Mouse (Mus musculus): ENCODE results near the gene Ankrd28. TPM values are rescaled to one million over a fixed set of nuclear protein-coding genes. Genes with fewer than 3 reads are reported as not detected.
A peak's percentile ranks its signal among the peaks of the same experiment; 100 is the strongest.

Gene Ankrd28
- polyA plus RNA-seq, 1 experiment: 11.6 TPM

DNA sequence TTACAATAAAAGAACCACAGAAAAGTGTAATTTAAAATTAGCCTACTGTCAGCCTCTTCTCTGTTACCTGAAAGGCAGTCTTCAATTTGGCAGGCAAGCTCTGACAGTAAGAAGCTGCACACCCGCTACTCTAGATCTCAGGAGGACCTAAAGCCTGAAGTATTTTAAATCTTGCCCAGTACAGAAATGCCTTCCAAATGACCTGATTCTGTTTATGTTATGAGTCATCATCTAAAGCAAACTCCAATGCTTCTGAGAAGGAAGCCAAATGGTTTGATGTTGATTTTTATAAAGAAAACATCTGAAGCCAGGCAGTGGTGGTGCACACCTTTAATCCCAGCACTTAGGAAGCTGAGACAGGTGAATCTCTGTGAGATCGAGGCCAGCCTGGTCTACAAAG lies 130.1 kb downstream of the Ankrd28 start:
- H3K79me3 ChIP-seq (ENCODE audit: low read depth): peaks cover 1% of the 10 kb centered on the region
- peaks cover 5% of the 10 kb centered on the region for H3K79me2 ChIP-seq (ENCODE audit: control insufficient read depth, insufficient read depth)
- peaks cover 88% of the 10 kb centered on the region for H3K36me3 ChIP-seq (ENCODE audit: control insufficient read depth, insufficient read depth)
- TF ChIP-seq CEBPB (IDR thresholded peaks at IDR 0.05; ENCODE audit: low read depth) (no peak), MYOD1 (IDR thresholded peaks at IDR 0.05; ENCODE audit: control insufficient read depth, insufficient read length, low read depth) (no peak), FOSL1 (IDR thresholded peaks at IDR 0.05; ENCODE audit: insufficient read depth, low read length, poor library complexity, severe bottlenecking) (peak; percentile 21), USF1 (IDR thresholded peaks at IDR 0.05; ENCODE audit: low read depth) (no peak)
- H3ac ChIP-seq (ENCODE audit: control insufficient read depth, insufficient read length, low read depth): no peak overlapping the region
- no peak overlapping the region for H3K4me3 ChIP-seq (ENCODE audit: insufficient read depth, poor library complexity, severe bottlenecking)
- no peaks in the 10 kb centered on the region for H3K27me3 ChIP-seq (ENCODE audit: control insufficient read depth, insufficient read depth, insufficient read length)

GRCm38 (mm10) chr14:31697755-31698154 lies 132.7 kb downstream of the Ankrd28 start:
- TF ChIP-seq CTCF (IDR thresholded peaks at IDR 0.05; ENCODE audit: control insufficient read depth, insufficient read depth, insufficient read length) (no peak), MYOD1 (IDR thresholded peaks at IDR 0.05; ENCODE audit: control insufficient read depth, insufficient read length, low read depth) (no peak), MAX (IDR thresholded peaks at IDR 0.05) (no peak), CEBPB (IDR thresholded peaks at IDR 0.05; ENCODE audit: low read depth) (no peak), USF1 (IDR thresholded peaks at IDR 0.05; ENCODE audit: low read depth) (no peak), FOSL1 (IDR thresholded peaks at IDR 0.05; ENCODE audit: insufficient read depth, low read length, poor library complexity, severe bottlenecking) (no peak), MYOG (IDR thresholded peaks at IDR 0.05; ENCODE audit: control insufficient read depth, extremely low read depth, insufficient read length) (no peak)
- Histone ChIP-seq H3K27me3 (ENCODE audit: control insufficient read depth, insufficient read depth, insufficient read length) (no peaks in the 10 kb centered on the region), H3ac (ENCODE audit: control insufficient read depth, insufficient read length, low read depth) (no peak overlapping the region), H3K36me3 (ENCODE audit: control insufficient read depth, insufficient read depth) (peaks cover 81% of the 10 kb centered on the region), H3K79me3 (ENCODE audit: low read depth) (peaks cover 1% of the 10 kb centered on the region), H3K79me2 (ENCODE audit: control insufficient read depth, insufficient read depth) (peaks cover 5% of the 10 kb centered on the region), H3K4me3 (ENCODE audit: insufficient read depth, poor library complexity, severe bottlenecking) (no peak overlapping the region)

GRCm38 (mm10) chr14:31697346-31697745 lies 133.1 kb downstream of the Ankrd28 start:
- Histone ChIP-seq H3K79me2 (ENCODE audit: control insufficient read depth, insufficient read depth) (peaks cover 5% of the 10 kb centered on the region), H3K79me3 (ENCODE audit: low read depth) (peaks cover 1% of the 10 kb centered on the region), H3K27me3 (ENCODE audit: control insufficient read depth, insufficient read depth, insufficient read length) (no peaks in the 10 kb centered on the region), H3ac (ENCODE audit: control insufficient read depth, insufficient read length, low read depth) (no peak overlapping the region), H3K36me3 (ENCODE audit: control insufficient read depth, insufficient read depth) (peaks cover 77% of the 10 kb centered on the region), H3K4me3 (ENCODE audit: insufficient read depth, poor library complexity, severe bottlenecking) (no peak overlapping the region)
- TF ChIP-seq MAX (IDR thresholded peaks at IDR 0.05) (no peak), CTCF (IDR thresholded peaks at IDR 0.05; ENCODE audit: control insufficient read depth, insufficient read depth, insufficient read length) (no peak), CEBPB (IDR thresholded peaks at IDR 0.05; ENCODE audit: low read depth) (no peak), FOSL1 (IDR thresholded peaks at IDR 0.05; ENCODE audit: insufficient read depth, low read length, poor library complexity, severe bottlenecking) (no peak), MYOG (IDR thresholded peaks at IDR 0.05; ENCODE audit: control insufficient read depth, extremely low read depth, insufficient read length) (no peak), USF1 (IDR thresholded peaks at IDR 0.05; ENCODE audit: low read depth) (no peak), MYOD1 (IDR thresholded peaks at IDR 0.05; ENCODE audit: control insufficient read depth, insufficient read length, low read depth) (no peak)

DNA sequence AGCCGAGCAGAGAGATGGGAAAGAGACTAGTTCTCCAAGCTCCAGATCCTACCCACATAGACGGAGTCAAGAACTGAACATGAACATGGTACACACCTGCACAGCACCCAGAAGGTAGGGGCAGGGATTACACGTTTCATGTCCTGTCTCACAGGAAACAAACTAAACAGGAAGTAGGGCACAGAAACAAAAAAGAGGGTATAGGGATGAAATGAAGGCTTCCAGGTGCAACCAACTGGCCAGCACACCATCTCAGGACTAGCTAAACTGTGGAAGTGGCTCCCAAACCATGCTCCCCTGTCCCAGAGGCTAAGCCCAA lies 133.5 kb downstream of the Ankrd28 start:
- Histone ChIP-seq H3K4me3 (ENCODE audit: insufficient read depth, poor library complexity, severe bottlenecking) (no peak overlapping the region), H3K79me3 (ENCODE audit: low read depth) (peaks cover 1% of the 10 kb centered on the region), H3K27me3 (ENCODE audit: control insufficient read depth, insufficient read depth, insufficient read length) (no peaks in the 10 kb centered on the region), H3K36me3 (ENCODE audit: control insufficient read depth, insufficient read depth) (peaks cover 73% of the 10 kb centered on the region), H3ac (ENCODE audit: control insufficient read depth, insufficient read length, low read depth) (no peak overlapping the region), H3K79me2 (ENCODE audit: control insufficient read depth, insufficient read depth) (peaks cover 5% of the 10 kb centered on the region)
- TF ChIP-seq MYOD1 (IDR thresholded peaks at IDR 0.05; ENCODE audit: control insufficient read depth, insufficient read length, low read depth): no peak
- TF ChIP-seq FOSL1 (IDR thresholded peaks at IDR 0.05; ENCODE audit: insufficient read depth, low read length, poor library complexity, severe bottlenecking): no peak
- TF ChIP-seq CEBPB (IDR thresholded peaks at IDR 0.05; ENCODE audit: low read depth): no peak
- no peak for TF ChIP-seq MYOG (IDR thresholded peaks at IDR 0.05; ENCODE audit: control insufficient read depth, extremely low read depth, insufficient read length)
- no peak for TF ChIP-seq MAX (IDR thresholded peaks at IDR 0.05)
- no peak for TF ChIP-seq CTCF (IDR thresholded peaks at IDR 0.05; ENCODE audit: control insufficient read depth, insufficient read depth, insufficient read length)
- no peak for TF ChIP-seq USF1 (IDR thresholded peaks at IDR 0.05; ENCODE audit: low read depth)

DNA sequence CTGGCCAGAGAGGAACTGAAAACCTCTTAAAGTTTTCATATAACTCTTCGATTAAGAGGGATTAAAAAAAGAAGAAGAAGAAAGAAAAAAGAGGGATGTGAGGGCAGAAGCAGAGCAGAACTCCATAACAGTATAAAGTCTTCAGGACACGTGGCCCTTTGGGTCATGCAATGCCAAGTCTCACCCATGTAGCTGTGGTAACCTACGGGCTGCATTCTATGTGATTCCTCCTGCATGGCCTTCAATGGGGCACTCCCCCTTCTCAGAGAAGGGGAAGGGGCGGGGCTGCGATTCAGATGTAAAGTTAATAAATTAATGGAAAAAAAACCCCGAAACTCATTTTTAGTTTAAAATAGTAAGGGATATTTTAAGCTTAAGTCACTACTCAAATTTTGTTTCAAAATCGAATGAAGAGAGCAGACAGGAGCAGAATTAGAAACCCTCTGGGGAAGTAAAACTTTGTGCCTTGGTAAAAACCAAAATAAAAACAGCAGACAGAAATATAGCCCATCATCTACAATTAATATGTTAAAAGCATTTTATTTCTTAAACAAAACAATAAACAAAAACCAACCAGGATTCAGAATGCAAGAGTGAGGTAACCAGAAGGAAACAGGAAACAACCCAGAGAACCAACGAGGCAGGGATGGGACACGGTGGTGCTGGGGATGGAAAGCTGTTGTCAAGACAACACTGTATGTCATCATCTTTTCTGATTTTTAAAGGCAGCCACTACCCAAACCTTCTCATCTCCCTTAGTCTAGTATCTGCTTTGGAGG lies 134.1 kb downstream of the Ankrd28 start:
- Histone ChIP-seq H3K4me3 (ENCODE audit: insufficient read depth, poor library complexity, severe bottlenecking) (no peak overlapping the region), H3K79me2 (ENCODE audit: control insufficient read depth, insufficient read depth) (peaks cover 5% of the 10 kb centered on the region)

More for the DNA sequence above, 134.1 kb downstream of the Ankrd28 start:
- H3ac ChIP-seq (ENCODE audit: control insufficient read depth, insufficient read length, low read depth): no peak overlapping the region
- H3K36me3 ChIP-seq (ENCODE audit: control insufficient read depth, insufficient read depth): peaks cover 67% of the 10 kb centered on the region
- H3K79me3 ChIP-seq (ENCODE audit: low read depth): peaks cover 1% of the 10 kb centered on the region
- TF ChIP-seq FOSL1 (IDR thresholded peaks at IDR 0.05; ENCODE audit: insufficient read depth, low read length, poor library complexity, severe bottlenecking): no peak
- TF ChIP-seq USF1 (IDR thresholded peaks at IDR 0.05; ENCODE audit: low read depth): no peak
- TF ChIP-seq CEBPB (IDR thresholded peaks at IDR 0.05; ENCODE audit: low read depth): no peak
- TF ChIP-seq MYOD1 (IDR thresholded peaks at IDR 0.05; ENCODE audit: control insufficient read depth, insufficient read length, low read depth): no peak
- no peak for TF ChIP-seq CTCF (IDR thresholded peaks at IDR 0.05; ENCODE audit: control insufficient read depth, insufficient read depth, insufficient read length)
- TF ChIP-seq MAX (IDR thresholded peaks at IDR 0.05): no peak
- no peak for TF ChIP-seq MYOG (IDR thresholded peaks at IDR 0.05; ENCODE audit: control insufficient read depth, extremely low read depth, insufficient read length)
- H3K27me3 ChIP-seq (ENCODE audit: control insufficient read depth, insufficient read depth, insufficient read length): no peaks in the 10 kb centered on the region
